Mouse (Mus musculus) layer of hippocampus, postnatal 10 days (tissue): ENCODE data around the gene Ube2q1. TPM values are rescaled to one million over a fixed set of nuclear protein-coding genes. Genes with fewer than 3 reads are reported as not detected.

Experiments used
- DNase-seq, 2 experiments: peaks; one replicate each; pipeline ENCODE4 v3.0.0; 2021; ENCODE audit warnings: low spot score in 2 of 2
- total RNA-seq, 2 experiments: library from RNA; stranded (reverse); gene quantifications; 2 replicates each; pipeline ENCODE4 v1.2.3; 2021

Gene Ube2q1
- total RNA-seq, 2 experiments from 2014 or later, result 78.9 to 80.0 TPM

DNA sequence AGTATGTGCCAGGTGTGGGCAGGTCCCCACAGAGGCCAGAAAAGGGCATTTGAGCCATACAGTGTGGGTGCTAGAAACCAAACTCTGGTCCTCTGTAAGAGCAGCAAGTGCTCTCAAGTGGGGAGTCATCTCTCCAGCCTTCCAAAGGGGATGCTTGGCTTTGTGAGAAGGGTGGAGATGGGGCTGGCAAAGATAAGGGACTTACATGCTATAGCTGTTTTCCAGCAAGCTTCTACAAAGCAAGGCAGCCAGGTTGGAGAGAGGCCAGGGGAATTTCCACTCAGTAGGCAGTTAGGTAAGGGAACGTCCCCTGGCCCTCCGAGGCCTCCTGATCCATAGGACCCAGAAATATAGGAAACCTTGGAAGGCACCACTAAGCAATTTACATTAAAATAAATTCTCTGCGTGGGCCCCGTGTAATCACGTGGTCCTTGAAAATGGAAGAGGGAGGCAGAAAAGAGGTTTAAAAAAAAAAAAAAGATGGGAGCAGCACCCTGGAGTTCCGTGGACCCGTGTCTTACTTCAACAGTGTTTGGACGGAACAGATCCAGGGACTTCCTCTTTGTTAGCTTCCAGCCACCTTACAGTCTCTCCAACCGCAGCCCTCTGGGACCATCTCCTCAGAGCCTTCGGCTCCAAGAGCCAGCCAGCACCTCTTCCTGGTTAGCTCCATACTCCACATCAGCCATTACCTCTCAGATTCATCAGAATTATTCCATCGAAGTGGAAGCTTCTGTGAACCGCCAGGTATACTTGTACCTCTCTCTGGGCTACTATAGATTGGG, 47.1 kb downstream of the Ube2q1 start:
- DNase-seq, result no peak

DNA sequence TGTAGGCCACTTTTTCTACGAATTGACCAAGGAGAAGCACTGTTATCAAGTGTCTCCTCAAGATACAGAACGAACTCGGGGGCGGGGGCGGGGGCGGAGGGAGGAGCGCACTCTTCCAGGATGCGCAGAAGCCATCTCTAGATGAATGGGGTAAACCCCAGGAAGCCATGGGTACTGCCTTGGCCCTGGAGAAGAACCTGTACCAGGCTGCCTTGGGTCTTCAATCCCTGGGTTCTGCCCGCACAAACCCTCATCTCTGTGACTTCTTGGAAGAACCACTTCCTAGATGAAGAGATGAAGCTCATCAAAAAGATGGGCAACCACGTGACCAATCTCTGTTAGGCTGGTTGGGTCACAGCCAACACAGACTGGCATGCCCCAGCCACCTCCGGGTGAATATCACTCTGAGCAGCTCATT, 47.7 kb downstream of the Ube2q1 start:
- DNase-seq, result no peak

DNA sequence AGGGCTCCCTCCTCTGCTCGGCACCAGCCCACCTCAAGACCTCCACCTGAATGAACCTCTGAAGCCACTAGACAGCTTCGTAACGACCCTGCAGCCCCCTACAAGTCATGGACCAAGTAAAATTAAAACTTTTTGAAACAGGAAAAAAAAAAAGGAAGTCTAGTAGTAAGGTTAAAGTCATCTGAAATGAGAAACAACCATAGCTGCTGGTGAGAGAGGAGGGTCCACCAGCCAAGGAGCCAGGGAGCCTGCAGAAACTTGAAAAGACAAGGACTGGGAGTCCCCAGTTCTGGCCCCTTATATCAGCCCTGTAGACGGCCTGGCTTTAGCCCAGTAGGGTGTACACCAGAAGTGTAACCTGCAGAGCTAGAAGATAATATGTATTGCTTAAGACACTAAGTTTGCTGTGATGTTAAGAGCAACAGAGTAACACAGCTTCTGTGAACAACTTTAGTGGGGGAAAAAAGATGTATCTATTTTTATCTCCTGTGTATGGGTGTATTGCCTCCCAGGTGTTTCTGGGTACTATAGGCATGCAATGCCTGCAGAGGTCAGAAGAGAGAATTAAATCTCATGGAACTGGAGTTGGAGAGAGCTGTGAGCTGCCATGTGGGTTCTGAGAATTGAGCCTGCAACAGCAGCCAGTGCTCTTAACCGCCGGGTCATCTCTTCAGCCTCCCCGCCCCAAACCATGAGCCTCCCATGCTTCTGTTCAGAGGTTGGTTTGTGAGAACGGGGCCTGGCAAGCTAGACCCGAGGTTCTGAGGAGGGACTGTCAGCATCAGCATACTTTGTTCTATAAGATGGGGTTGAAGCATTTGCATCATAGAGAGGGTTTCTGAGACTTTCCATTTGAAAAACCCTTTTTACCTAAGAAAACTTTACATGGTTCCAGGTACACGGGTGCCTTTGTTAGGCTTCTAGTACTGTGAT, 48.4 kb downstream of the Ube2q1 start:
- no peak for DNase-seq

DNA sequence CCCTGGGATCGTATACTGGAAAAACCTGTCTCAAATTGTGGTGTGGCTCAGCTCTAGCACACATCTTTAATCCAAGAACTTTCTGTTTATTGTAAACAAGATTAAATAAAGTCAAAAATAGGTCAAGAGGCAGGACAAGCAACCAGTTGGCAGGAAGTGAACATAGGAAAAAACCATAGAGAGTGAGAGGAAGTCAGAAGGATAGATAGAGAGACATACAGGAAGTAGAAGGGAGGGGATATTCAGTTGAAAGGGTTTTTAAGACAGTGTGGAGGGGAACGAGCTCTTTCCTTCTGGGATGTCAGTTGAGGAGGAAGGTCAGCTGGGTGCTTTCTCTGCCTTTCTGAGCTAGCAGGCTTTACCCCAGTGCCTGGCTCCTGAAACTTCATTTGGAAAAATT, 50.2 kb downstream of the Ube2q1 start:
- no peak for DNase-seq

DNA sequence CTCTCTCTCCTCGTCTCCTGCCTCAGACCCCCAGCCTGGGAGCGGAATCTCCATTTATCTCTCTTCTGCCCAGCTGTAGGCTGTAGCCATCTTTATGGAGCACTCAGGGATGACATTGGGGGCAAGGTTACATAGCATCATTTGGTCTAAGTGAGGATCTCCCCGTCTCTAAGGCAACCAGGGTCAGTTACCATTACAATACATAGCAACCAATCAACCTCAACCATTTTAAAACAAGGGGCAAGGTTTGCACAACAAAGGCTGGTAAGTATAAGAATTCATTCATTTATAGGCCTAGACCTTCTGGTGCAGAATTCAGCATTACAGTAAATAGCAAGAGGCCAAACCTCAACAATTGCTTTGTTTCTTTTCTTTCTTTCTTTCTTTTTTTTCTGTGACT, 52.9 kb downstream of the Ube2q1 start:
- no peak for DNase-seq

DNA sequence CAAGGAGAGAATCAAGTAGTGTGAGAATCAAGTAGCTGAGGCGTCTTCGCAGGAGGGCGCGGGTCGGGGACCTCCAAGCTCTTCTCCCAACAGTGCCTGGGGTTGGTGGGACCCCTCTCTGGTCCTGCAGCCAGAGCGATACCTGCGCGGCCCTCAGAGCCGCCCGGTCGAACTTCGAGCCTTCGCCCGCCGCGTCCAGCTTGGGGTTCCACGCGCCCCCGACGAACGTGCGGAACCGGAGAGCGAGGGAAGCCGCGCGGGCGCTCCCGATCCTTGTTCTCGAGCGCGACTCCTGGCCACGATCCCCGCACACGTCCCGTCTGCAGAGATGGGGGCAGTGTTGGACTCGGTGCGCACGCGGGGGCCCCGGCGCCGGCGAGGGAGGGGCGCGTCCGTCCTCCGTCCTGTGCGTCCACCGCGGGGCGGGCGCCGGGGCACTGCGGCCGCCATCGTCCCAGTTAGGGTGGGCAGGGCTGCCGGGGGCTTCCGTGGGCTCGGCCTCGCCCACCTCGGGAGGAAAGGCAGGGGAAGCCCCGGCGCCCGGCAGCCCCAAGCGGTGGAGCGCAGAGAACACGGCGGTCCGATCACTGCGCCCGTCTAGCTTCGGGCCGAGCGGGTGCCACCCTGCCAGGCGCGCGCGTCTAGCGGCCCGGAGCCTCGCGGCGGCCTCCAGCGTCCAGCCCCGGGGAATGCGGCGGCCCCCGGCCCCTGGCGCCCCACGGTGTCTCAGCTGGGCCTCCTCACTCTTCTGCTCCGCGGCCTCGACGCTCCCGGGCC, 57.6 kb downstream of the Ube2q1 start, which contains the start of gene She:
Gene She, plus strand, starts transcription at position 556 of the 777 bp plus-strand sequence.
- no peak for DNase-seq

Other genes with a start within 250 kb of the Ube2q1 start
- 10 to 100 TPM; 82.7 to 85.8 TPM for gene Adar, start 58.6 kb upstream of the Ube2q1 start, total RNA-seq
- gene Chrnb2, start 9.0 kb upstream of the Ube2q1 start, total RNA-seq, result 10 to 100 TPM; 26.3 to 26.4 TPM
- 1 to 10 TPM; 4.0 to 4.2 TPM for gene She, start 57.8 kb downstream of the Ube2q1 start, total RNA-seq
- gene Il6ra, start 139.6 kb downstream of the Ube2q1 start, total RNA-seq, result 1 to 10 TPM; 4.2 to 4.7 TPM
- 10 to 100 TPM; 79.5 to 90.1 TPM for gene Atp8b2, start 189.9 kb downstream of the Ube2q1 start, total RNA-seq
- 10 to 100 TPM; 60.7 to 67.3 TPM for gene Hax1, start 225.2 kb downstream of the Ube2q1 start, total RNA-seq